Mouse (Mus musculus) embryonic stem cell, embryonic (primary cell): ENCODE results near the gene Syne1.

Experiments used
- CTCF ChIA-PET, 4 experiments: fragments of 300-600 bp in 2 of 4; fragments of 350-600 bp in 2 of 4; sonication (Branson Sonifier 250); formaldehyde crosslinking; loops; one replicate each; lab custom pipeline; 2022; ENCODE audit warnings: inconsistent platforms in 2 of 4; lab: Charles Lee
- POLR2A ChIA-PET, 4 experiments: fragments of 300-600 bp in 2 of 4; fragments of 350-600 bp in 2 of 4; sonication (Branson Sonifier 250); formaldehyde crosslinking; loops; one replicate each; lab custom pipeline; 2022; ENCODE audit warnings: antibody characterized with exemption in 4 of 4, inconsistent platforms in 1 of 4; lab: Charles Lee

Gene Syne1

GRCm38 (mm10) chr10:5288716-5289574, 262.3 kb downstream of the Syne1 start:
- ChIA-PET POLR2A (interaction anchor here in 2 of 4 experiments (0.7 kb wide), 3 partner anchors 262 to 821 kb away, joined by 3 to 7 read pairs (median 4); no protein-coding TSS in a partner anchor), CTCF (interaction anchor here in 3 of 4 experiments (0.7 to 1.2 kb wide), 3 partner anchors 122 to 191 kb away, joined by 3 to 11 read pairs (median 3); no protein-coding TSS in a partner anchor)

- ChIA-PET CTCF (interaction anchor here in 3 of 4 experiments (0.7 to 1.2 kb wide), 3 partner anchors 18 to 565 kb away, joined by 4 to 14 read pairs (median 11); no protein-coding TSS in a partner anchor), POLR2A (interaction anchor here in 2 of 4 experiments (0.7 kb wide), 3 partner anchors 262 to 821 kb away, joined by 3 to 7 read pairs (median 4); no protein-coding TSS in a partner anchor)
These were observed 263.0 kb downstream of the Syne1 start for GRCm38 (mm10) chr10:5288262-5288661.

GRCm38 (mm10) chr10:5275769-5276168, 275.5 kb downstream of the Syne1 start:
- ChIA-PET POLR2A (interaction anchor here in 1 of 4 experiments (1.0 kb wide), 1 partner anchor 22 kb away, joined by 5 read pairs; no protein-coding TSS in a partner anchor), CTCF (interaction anchor here in 1 of 4 experiments (0.7 kb wide), 1 partner anchor 454 kb away, joined by 11 read pairs; no protein-coding TSS in a partner anchor)

GRCm38 (mm10) chr10:5270641-5271040, 280.6 kb downstream of the Syne1 start:
- POLR2A ChIA-PET: interaction anchor here in 1 of 4 experiments (0.6 to 1.0 kb wide), 2 partner anchors 20 to 47 kb away, joined by 3 read pairs; no protein-coding TSS in a partner anchor
- CTCF ChIA-PET: no interaction called here

GRCm38 (mm10) chr10:5264418-5264817, 286.9 kb downstream of the Syne1 start:
- POLR2A ChIA-PET: no interaction called here
- CTCF ChIA-PET: interaction anchor here in 1 of 4 experiments (1.4 kb wide), 1 partner anchor 37 kb away, joined by 4 read pairs; no protein-coding TSS in a partner anchor

- ChIA-PET CTCF (interaction anchor here in 1 of 4 experiments (0.5 to 0.6 kb wide), 2 partner anchors 17 to 55 kb away, joined by 3 read pairs; no protein-coding TSS in a partner anchor), POLR2A (no interaction called here)
These were observed 288.6 kb downstream of the Syne1 start for GRCm38 (mm10) chr10:5262636-5263035.

- POLR2A ChIA-PET: no interaction called here
- CTCF ChIA-PET: no interaction called here
These were observed 294.6 kb downstream of the Syne1 start for GRCm38 (mm10) chr10:5256686-5257085.

- CTCF ChIA-PET: no interaction called here
- POLR2A ChIA-PET: no interaction called here
These were observed 297.5 kb downstream of the Syne1 start for GRCm38 (mm10) chr10:5253752-5254151.

- ChIA-PET CTCF (no interaction called here), POLR2A (interaction anchor here in 2 of 4 experiments (0.6 kb wide), 3 partner anchors 20 to 174 kb away, joined by 3 to 12 read pairs (median 3); no protein-coding TSS in a partner anchor)
These were observed 300.6 kb downstream of the Syne1 start for GRCm38 (mm10) chr10:5250702-5251101.

- ChIA-PET CTCF (no interaction called here), POLR2A (no interaction called here)
These were observed 311.6 kb downstream of the Syne1 start for GRCm38 (mm10) chr10:5239680-5240079.

GRCm38 (mm10) chr10:5236926-5237325, 314.4 kb downstream of the Syne1 start:
- CTCF ChIA-PET: interaction anchor here in 1 of 4 experiments (1.3 kb wide), 1 partner anchor 9 kb away, joined by 5 read pairs; no protein-coding TSS in a partner anchor
- POLR2A ChIA-PET: no interaction called here

GRCm38 (mm10) chr10:5236171-5236570, 315.1 kb downstream of the Syne1 start:
- ChIA-PET CTCF (interaction anchor here in 1 of 4 experiments (1.3 kb wide), 1 partner anchor 9 kb away, joined by 5 read pairs; no protein-coding TSS in a partner anchor), POLR2A (no interaction called here)

- POLR2A ChIA-PET: no interaction called here
These were observed 316.4 kb downstream of the Syne1 start for GRCm38 (mm10) chr10:5234721-5235501.

GRCm38 (mm10) chr10:5229129-5229528, 322.2 kb downstream of the Syne1 start:
- CTCF ChIA-PET: no interaction called here
- POLR2A ChIA-PET: no interaction called here

More at GRCm38 (mm10) chr10:5234721-5235501, 316.4 kb downstream of the Syne1 start:
- CTCF ChIA-PET: interaction anchor here in 1 of 4 experiments (0.6 kb wide), 2 partner anchors 10 to 370 kb away, joined by 4 to 5 read pairs; no protein-coding TSS in a partner anchor

- ChIA-PET CTCF (interaction anchor here (0.5 to 1.5 kb wide), 30 partner anchors 9 to 1279 kb away, joined by 3 to 6 read pairs (median 3); no protein-coding TSS in a partner anchor), POLR2A (interaction anchor here in 1 of 4 experiments (1.0 to 1.4 kb wide), 4 partner anchors 11 to 938 kb away, joined by 3 to 6 read pairs (median 4); no protein-coding TSS in a partner anchor)
These were observed 323.7 kb downstream of the Syne1 start for GRCm38 (mm10) chr10:5227395-5228076.

GRCm38 (mm10) chr10:5215943-5216342, 335.3 kb downstream of the Syne1 start:
- ChIA-PET POLR2A (interaction anchor here in 2 of 4 experiments (1.5 to 1.9 kb wide), 2 partner anchors 12 to 361 kb away, joined by 4 to 6 read pairs; no protein-coding TSS in a partner anchor), CTCF (no interaction called here)

- CTCF ChIA-PET: interaction anchor here in 1 of 4 experiments (0.6 kb wide), 1 partner anchor 1374 kb away, joined by 5 read pairs; no protein-coding TSS in a partner anchor
- POLR2A ChIA-PET: interaction anchor here in 1 of 4 experiments (0.7 kb wide), 1 partner anchor 1639 kb away, joined by 3 read pairs; no protein-coding TSS in a partner anchor
These were observed 343.2 kb downstream of the Syne1 start for GRCm38 (mm10) chr10:5207905-5208641.
